Mouse (Mus musculus) frontal cortex, postnatal 14 days (tissue): ENCODE measurements around the gene Myadml2.

Experiments used
- DNase-seq, 2 experiments: peaks; one replicate each; pipeline ENCODE4 v3.0.0; 2022; ENCODE audit warnings: low spot score in 2 of 2

The Myadml2 gene

GRCm38 (mm10) chr11:120661076-120661460, 13.1 kb upstream of the Myadml2 start, which contains the start of gene Notum:
Notum (minus strand) TSS chr11:120661175.
- no peak for DNase-seq

GRCm38 (mm10) chr11:120660301-120661075, 12.5 kb upstream of the Myadml2 start:
- no peak for DNase-seq

- no peak for DNase-seq
Observed at GRCm38 (mm10) chr11:120659509-120660300, 11.7 kb upstream of the Myadml2 start.

- peak; percentile 57 to 65 for DNase-seq
Observed at GRCm38 (mm10) chr11:120658876-120659410, 11.0 kb upstream of the Myadml2 start.

GRCm38 (mm10) chr11:120657301-120657700, 9.3 kb upstream of the Myadml2 start:
- DNase-seq: no peak

- DNase-seq: no peak
Observed at GRCm38 (mm10) chr11:120654741-120655140, 6.8 kb upstream of the Myadml2 start.

GRCm38 (mm10) chr11:120651872-120652271, 3.9 kb upstream of the Myadml2 start:
- no peak for DNase-seq

GRCm38 (mm10) chr11:120647047-120647830, 719 bp downstream of the Myadml2 start:
- DNase-seq: no peak

GRCm38 (mm10) chr11:120643601-120643987, 4.4 kb downstream of the Myadml2 start, which contains the start of gene Pycr1:
Pycr1 (minus strand) TSS chr11:120643769.
- DNase-seq: peak; percentile 89 to 93

GRCm38 (mm10) chr11:120642939-120643600, 4.9 kb downstream of the Myadml2 start:
- no peak for DNase-seq

GRCm38 (mm10) chr11:120641869-120642268, 6.1 kb downstream of the Myadml2 start:
- DNase-seq: no peak

- DNase-seq: no peak
Observed at GRCm38 (mm10) chr11:120641255-120641654, 6.7 kb downstream of the Myadml2 start.

- no peak for DNase-seq
Observed at GRCm38 (mm10) chr11:120634810-120635209, 13.1 kb downstream of the Myadml2 start.

- peak; percentile 86 to 89 for DNase-seq
Observed at GRCm38 (mm10) chr11:120633520-120634343, 14.2 kb downstream of the Myadml2 start, which contains the start of gene Mafg. Mafg (minus strand) TSS chr11:120633600.

GRCm38 (mm10) chr11:120632559-120633519, 15.1 kb downstream of the Myadml2 start:
- DNase-seq: peak in 1 of 2 experiments; percentile 60

GRCm38 (mm10) chr11:120631726-120632448, 16.1 kb downstream of the Myadml2 start:
- no peak for DNase-seq

- DNase-seq: no peak
Observed at GRCm38 (mm10) chr11:120630881-120631725, 16.9 kb downstream of the Myadml2 start.
